Comparison of ENCODE assay signal across 17 mouse cellular contexts in genomic region chr2:59189661-59190185, GRCm38 (mm10). TPM values are rescaled to one million over a fixed set of nuclear protein-coding genes. Genes with fewer than 3 reads are reported as not detected.
DNase-seq lines count a peak whose midpoint lies in the region; ATAC-seq and TF ChIP-seq lines count a peak whose summit lies in the region.
"Had no signal": no experiment of that assay in that cellular context is flagged by ENCODE, and none has a peak within 500 bp of the region (broad histone marks: within the 10 kb centered on the region; RNA-seq: fewer than 3 reads in every experiment).

No protein-coding gene starts in this region.

- H3K27ac ChIP-seq in heart, postnatal 0 days (ENCODE audit: low read depth): peak overlapping the region; percentile 71
- no peak overlapping the region; the same call in 1 of the 2 replicates for H3K27ac ChIP-seq in lung, embryonic 16.5 days (ENCODE audit: low read length)
- H3K27ac ChIP-seq in midbrain, embryonic 11.5 days (ENCODE audit: low read depth, low read length): no peak overlapping the region
- H3K27ac ChIP-seq: embryonic facial prominence, embryonic 12.5 days; forebrain, embryonic 10.5 days; midbrain, embryonic 12.5 days; stomach, embryonic 15.5 days had no signal

- peak; percentile 30; the same call in 1 of the 2 replicates for ATAC-seq in heart, postnatal 0 days (ENCODE audit: insufficient read depth, low read depth)
- ATAC-seq in lung, embryonic 16.5 days (ENCODE audit: low read depth): peak; percentile 44; the same call in 1 of the 2 replicates
- ATAC-seq in midbrain, embryonic 11.5 days (ENCODE audit: low FRiP score): no peak
- ATAC-seq: Patski had no signal

- no peak for TF ChIP-seq EP300 in heart, postnatal 0 days (IDR thresholded peaks at IDR 0.05; ENCODE audit: low read depth)

- H3K4me2 ChIP-seq in heart, postnatal 0 days (ENCODE audit: low read depth, low read length): no peak overlapping the region
- H3K4me2 ChIP-seq in lung, embryonic 16.5 days (ENCODE audit: low read depth, low read length): no peak overlapping the region
- H3K4me2 ChIP-seq in midbrain, embryonic 11.5 days: no peak overlapping the region
- H3K4me2 ChIP-seq: embryonic facial prominence, embryonic 12.5 days; midbrain, embryonic 12.5 days; stomach, embryonic 15.5 days had no signal

- peaks cover 12% of the 10 kb centered on the region for H3K36me3 ChIP-seq in heart, postnatal 0 days (replicated peaks; ENCODE audit: control insufficient read depth, insufficient read depth, low read length)
- peaks cover 3% of the 10 kb centered on the region; the same call in 1 of the 2 replicates for H3K36me3 ChIP-seq in lung, embryonic 16.5 days (ENCODE audit: control insufficient read depth, insufficient read depth, low read length)
- H3K36me3 ChIP-seq in midbrain, embryonic 11.5 days (ENCODE audit: control insufficient read depth, insufficient read depth, low read length): no peaks in the 10 kb centered on the region
- H3K36me3 ChIP-seq: embryonic facial prominence, embryonic 12.5 days had no signal

- H3K9ac ChIP-seq in heart, postnatal 0 days (replicated peaks; ENCODE audit: low read depth, low read length): no peak overlapping the region
- no peak overlapping the region for H3K9ac ChIP-seq in lung, embryonic 16.5 days (ENCODE audit: low read length)
- no peak overlapping the region for H3K9ac ChIP-seq in midbrain, embryonic 11.5 days (ENCODE audit: low read length)
- H3K9ac ChIP-seq: embryonic facial prominence, embryonic 12.5 days; midbrain, embryonic 12.5 days; stomach, embryonic 15.5 days had no signal

- H3K9me3 ChIP-seq in heart, postnatal 0 days (replicated peaks; ENCODE audit: control insufficient read depth, low read length): no peaks in the 10 kb centered on the region
- H3K9me3 ChIP-seq in lung, embryonic 16.5 days (ENCODE audit: control insufficient read depth, low read length): no peaks in the 10 kb centered on the region
- no peaks in the 10 kb centered on the region for H3K9me3 ChIP-seq in midbrain, embryonic 11.5 days (ENCODE audit: control insufficient read depth, low read length)
- H3K9me3 ChIP-seq: embryonic facial prominence, embryonic 12.5 days; forebrain, embryonic 10.5 days; midbrain, embryonic 12.5 days; stomach, embryonic 15.5 days had no signal

- TF ChIP-seq CTCF in heart, postnatal 0 days (IDR thresholded peaks at IDR 0.05; ENCODE audit: low read depth): no peak

- H3K4me1 ChIP-seq in heart, postnatal 0 days (ENCODE audit: control insufficient read depth, insufficient read depth): peaks cover 39% of the 10 kb centered on the region
- peaks cover 20% of the 10 kb centered on the region for H3K4me1 ChIP-seq in lung, embryonic 16.5 days (replicated peaks; ENCODE audit: control insufficient read depth, insufficient read depth, low read length)
- H3K4me1 ChIP-seq in midbrain, embryonic 11.5 days (ENCODE audit: control insufficient read depth, insufficient read depth, low read length): no peaks in the 10 kb centered on the region
- H3K4me1 ChIP-seq: forebrain, embryonic 10.5 days; midbrain, embryonic 12.5 days had no signal

- no peaks in the 10 kb centered on the region for H3K27me3 ChIP-seq in heart, postnatal 0 days (ENCODE audit: control insufficient read depth, insufficient read depth, low read length)
- no peaks in the 10 kb centered on the region for H3K27me3 ChIP-seq in lung, embryonic 16.5 days (ENCODE audit: control insufficient read depth, insufficient read depth, low read depth, low read length)
- no peaks in the 10 kb centered on the region for H3K27me3 ChIP-seq in midbrain, embryonic 11.5 days (ENCODE audit: control insufficient read depth, insufficient read depth, low read length)
- H3K27me3 ChIP-seq: embryonic facial prominence, embryonic 12.5 days; midbrain, embryonic 12.5 days; Patski; stomach, embryonic 15.5 days had no signal

- WGBS in heart, postnatal 0 days: 34% methylated on average over 5 of the region's 5 CpGs
- 52% methylated on average over 5 of the region's 5 CpGs for WGBS in lung, embryonic 16.5 days
- 88% methylated on average over 5 of the region's 5 CpGs for WGBS in midbrain, embryonic 11.5 days

- peak; percentile 39 to 48 for DNase-seq in cerebellum, adult 18-20 months
- no peak for DNase-seq in cerebellum, postnatal 36 days
- peak; percentile 43 for DNase-seq in heart, postnatal 0 days (ENCODE audit: low spot score)
- no peak for DNase-seq in heart, adult 8-10 months (ENCODE audit: low spot score)
- DNase-seq in lung, postnatal 36 days: no peak
- DNase-seq in kidney, postnatal 4 days: peak; percentile 41 to 53
- no peak for DNase-seq in midbrain, embryonic 11.5 days (ENCODE audit: low spot score, missing footprints)
- DNase-seq: layer of hippocampus, adult 9-11 months; liver; lung, adult 2 months; thymus, postnatal 25 days had no signal

- H3K4me3 ChIP-seq in heart, postnatal 0 days (ENCODE audit: low read depth, low read length): no peak overlapping the region
- H3K4me3 ChIP-seq in lung, embryonic 16.5 days (ENCODE audit: low read length): no peak overlapping the region
- no peak overlapping the region for H3K4me3 ChIP-seq in midbrain, embryonic 11.5 days (ENCODE audit: low read depth, low read length)
- H3K4me3 ChIP-seq: embryonic facial prominence, embryonic 12.5 days; forebrain, embryonic 10.5 days; midbrain, embryonic 12.5 days; stomach, embryonic 15.5 days had no signal

RNA-seq across cellular contexts. Expression of gene Pkp4, which starts 29.1 kb away (rescaled TPM):
- total RNA-seq in heart, postnatal 0 days (2014; rRNA removed; ENCODE audit: low replicate concordance): 152 and 232 TPM in 2 replicates
- polyA plus RNA-seq in heart, postnatal 0 days (2015; fragmentation: Nextera tagmentation; extraction: Ambion mirVana): 30.9 and 36.1 TPM in 2 replicates
- total RNA-seq in heart, adult 8-10 months (2022): 100 to 1,000 TPM; 165 to 198 (median 178) TPM
- 28.2 and 29.2 TPM in 2 replicates for polyA plus RNA-seq in lung, embryonic 16.5 days (2015; fragmentation: Nextera tagmentation; extraction: Ambion mirVana)
- polyA plus RNA-seq in midbrain, embryonic 11.5 days (2014; fragmentation: Nextera tagmentation; extraction: Ambion mirVana): 19.0 and 20.2 TPM in 2 replicates

RNA-seq across cellular contexts. Expression of gene Ccdc148, which starts 29.2 kb away (rescaled TPM):
- 0.46 and 1.3 TPM in 2 replicates for total RNA-seq in heart, postnatal 0 days (2014; rRNA removed; ENCODE audit: low replicate concordance)
- polyA plus RNA-seq in heart, postnatal 0 days (2015; fragmentation: Nextera tagmentation; extraction: Ambion mirVana): 0.56 and 0.69 TPM in 2 replicates
- total RNA-seq in heart, adult 8-10 months (2022): under 1 TPM; 0.37 to 0.88 (median 0.64) TPM
- polyA plus RNA-seq in lung, embryonic 16.5 days (2015; fragmentation: Nextera tagmentation; extraction: Ambion mirVana): 2.0 and 2.1 TPM in 2 replicates
- 0.55 and 0.80 TPM in 2 replicates for polyA plus RNA-seq in midbrain, embryonic 11.5 days (2014; fragmentation: Nextera tagmentation; extraction: Ambion mirVana)

Comparison
In these comparisons a context has a peak if more than half of its experiments do, and no peak if none do; other contexts are left out.
1. DNase-seq: peak in cerebellum, adult 18-20 months (2 of 2), heart, postnatal 0 days (single experiment) and kidney, postnatal 4 days (2 of 2); none in cerebellum, postnatal 36 days (0 of 2), heart, adult 8-10 months (single experiment), lung, postnatal 36 days (single experiment) and midbrain, embryonic 11.5 days (single experiment).